In the genomic region with DNA sequence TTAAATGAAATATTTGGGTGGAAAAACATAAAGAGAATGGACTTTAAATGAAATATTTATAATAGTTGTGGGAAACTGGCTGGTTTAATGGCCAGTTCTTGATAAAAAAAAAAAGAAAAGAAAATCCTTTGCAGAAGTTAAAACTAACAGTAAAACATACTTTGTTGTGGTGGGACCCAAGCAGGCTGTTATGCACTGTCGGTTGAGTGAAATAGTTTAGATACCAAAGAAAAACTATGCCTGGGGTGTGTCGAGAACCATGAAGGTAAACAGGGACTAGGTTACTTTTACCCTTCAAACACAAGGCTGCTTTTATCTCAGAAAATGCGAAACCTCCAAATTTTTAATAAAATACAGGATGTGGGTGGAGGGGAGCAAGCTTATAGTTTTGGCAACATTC, we compare ENCODE assay signal across 29 mouse cellular contexts.
"Had no signal": no experiment of that assay in that cellular context is flagged by ENCODE, and none has a peak within 500 bp of the region (broad histone marks: within the 10 kb centered on the region; RNA-seq: fewer than 3 reads in every experiment).

No protein-coding gene starts in this region.

- H3K9ac ChIP-seq: limb, embryonic 12.5 days; limb, embryonic 15.5 days; liver, embryonic 12.5 days; liver, embryonic 13.5 days; liver, embryonic 14.5 days; liver, embryonic 15.5 days; liver, postnatal 0 days; lung, embryonic 14.5 days; lung, embryonic 15.5 days; midbrain, embryonic 12.5 days; midbrain, embryonic 13.5 days; midbrain, embryonic 15.5 days; neural tube, embryonic 12.5 days; neural tube, embryonic 13.5 days had no signal

- H3K4me2 ChIP-seq: limb, embryonic 15.5 days; liver, embryonic 11.5 days; liver, embryonic 12.5 days; liver, embryonic 13.5 days; liver, embryonic 15.5 days; lung, embryonic 14.5 days; lung, embryonic 15.5 days; midbrain, embryonic 11.5 days; midbrain, embryonic 12.5 days; midbrain, embryonic 13.5 days; midbrain, embryonic 15.5 days; neural tube, embryonic 12.5 days; neural tube, embryonic 13.5 days had no signal

- DNase-seq: left cerebral cortex, postnatal 4 days; liver; liver, embryonic 13.5 days; liver, postnatal 0 days; lung, adult 18-20 months; lung, adult 2 months; lung, postnatal 14 days; lung, postnatal 36 days; lung, postnatal 4 days had no signal

- ATAC-seq: liver, embryonic 12.5 days; liver, postnatal 0 days; midbrain, embryonic 13.5 days; midbrain, embryonic 15.5 days; midbrain, embryonic 16.5 days had no signal

- H3K27me3 ChIP-seq: limb, embryonic 12.5 days; limb, embryonic 15.5 days; liver, embryonic 12.5 days; liver, embryonic 13.5 days; liver, embryonic 15.5 days; lung, embryonic 15.5 days; megakaryocyte, embryonic 14.5 days; midbrain, embryonic 12.5 days; midbrain, embryonic 13.5 days; midbrain, embryonic 15.5 days; neural tube, embryonic 12.5 days; neural tube, embryonic 13.5 days had no signal

- H3K9me3 ChIP-seq: limb, embryonic 12.5 days; limb, embryonic 15.5 days; liver, embryonic 12.5 days; liver, embryonic 13.5 days; liver, embryonic 15.5 days; lung, embryonic 15.5 days; megakaryocyte, embryonic 14.5 days; midbrain, embryonic 10.5 days; midbrain, embryonic 12.5 days; midbrain, embryonic 13.5 days; midbrain, embryonic 15.5 days; neural tube, embryonic 12.5 days; neural tube, embryonic 13.5 days had no signal

- H3K4me1 ChIP-seq: liver, embryonic 12.5 days; liver, embryonic 13.5 days; liver, embryonic 15.5 days; midbrain, embryonic 12.5 days; midbrain, embryonic 13.5 days; midbrain, embryonic 15.5 days; neural tube, embryonic 13.5 days had no signal

- H3K4me3 ChIP-seq: left cerebral cortex, adult 2 months; limb, embryonic 12.5 days; limb, embryonic 15.5 days; liver, embryonic 12.5 days; liver, embryonic 13.5 days; liver, embryonic 15.5 days; lung, embryonic 15.5 days; megakaryocyte, embryonic 14.5 days; midbrain, embryonic 10.5 days; midbrain, embryonic 12.5 days; midbrain, embryonic 13.5 days; midbrain, embryonic 15.5 days; myocyte; neural tube, embryonic 12.5 days; neural tube, embryonic 13.5 days had no signal

- H3K27ac ChIP-seq: left cerebral cortex, adult 2 months; liver, embryonic 12.5 days; liver, embryonic 13.5 days; liver, embryonic 14.5 days; liver, embryonic 15.5 days; lung, embryonic 15.5 days; macrophage; midbrain, embryonic 12.5 days; midbrain, embryonic 15.5 days; neural tube, embryonic 12.5 days had no signal

- H3K36me3 ChIP-seq: limb, embryonic 12.5 days; limb, embryonic 15.5 days; liver, embryonic 12.5 days; liver, embryonic 13.5 days; liver, embryonic 15.5 days; lung, embryonic 15.5 days; midbrain, embryonic 10.5 days; midbrain, embryonic 12.5 days; midbrain, embryonic 13.5 days; midbrain, embryonic 15.5 days; neural tube, embryonic 12.5 days; neural tube, embryonic 13.5 days had no signal
